Mouse (Mus musculus): Measurements from ENCODE around the gene Lcmt1.

- no peak for TF ChIP-seq CTCF (IDR thresholded peaks at IDR 0.05; ENCODE audit: insufficient read depth, low read length)
- TF ChIP-seq POLR2A (IDR thresholded peaks at IDR 0.05; ENCODE audit: borderline replicate concordance, extremely low read depth, low read depth, low read length), result no peak
Measured at GRCm38 (mm10) chr7:123452551-123452950, 83.0 kb downstream of the Lcmt1 start.
